Mouse (Mus musculus): ENCODE results near the gene Ambp. TPM values are rescaled to one million over a fixed set of nuclear protein-coding genes. Genes with fewer than 3 reads are reported as not detected.

Ambp gene
- polyA plus RNA-seq (2017; shearing (Covaris generic)), result not detected

GRCm38 (mm10) chr4:63154699-63155098 lies at the start of gene Ambp:
Gene Ambp, minus strand, starts transcription at chr4:63154799.

GRCm38 (mm10) chr4:63171969-63172685 lies 17.5 kb upstream of the Ambp start, which contains the start of gene Kif12:
Gene Kif12, minus strand, starts transcription at chr4:63172131.

Other genes with a start within 250 kb of the Ambp start
- not detected for gene Zfp618, start 189.2 kb downstream of the Ambp start, polyA plus RNA-seq (2017; shearing (Covaris generic))
- gene Kif12, start 17.3 kb upstream of the Ambp start, polyA plus RNA-seq (2017; shearing (Covaris generic)), result not detected
- gene Col27a1, start 59.2 kb upstream of the Ambp start, polyA plus RNA-seq (2017; shearing (Covaris generic)), result 0.49 TPM
- not detected for gene Orm1, start 189.8 kb upstream of the Ambp start, polyA plus RNA-seq (2017; shearing (Covaris generic))
- gene Orm3, start 201.4 kb upstream of the Ambp start, polyA plus RNA-seq (2017; shearing (Covaris generic)), result not detected
- gene Orm2, start 207.7 kb upstream of the Ambp start, polyA plus RNA-seq (2017; shearing (Covaris generic)), result not detected
- 318 TPM for gene Akna, start 248.6 kb upstream of the Ambp start, polyA plus RNA-seq (2017; shearing (Covaris generic))